Mouse (Mus musculus) spleen, adult 2 months (tissue): ENCODE measurements around the gene Cdh13. TPM values are rescaled to one million over a fixed set of nuclear protein-coding genes. Genes with fewer than 3 reads are reported as not detected.

Experiments
- DNase-seq, 2 experiments: peaks; one replicate each; pipeline versions ENCODE4 v3.0.0 to v3.0.0-alpha.2; 2012 to 2021; ENCODE audit warnings: low spot score in 2 of 2, low read depth in 1 of 2
- H3K27ac ChIP-seq: fragments of 200-500 bp; 2 replicates; pipeline ENCODE4 v1.5.1; 2012; ENCODE audit warnings: low read length, inconsistent platforms; ENCODE audit not compliant: insufficient read depth
- H3K27me3 ChIP-seq: fragments of 200-500 bp; 2 replicates; pipeline ENCODE4 v1.6.1; 2012; ENCODE audit warnings: mild to moderate bottlenecking, moderate library complexity, low read length, inconsistent platforms; ENCODE audit not compliant: control insufficient read depth, insufficient read depth
- H3K36me3 ChIP-seq: fragments of 200-500 bp; 2 replicates; pipeline ENCODE4 v1.6.1; 2012; ENCODE audit warnings: mild to moderate bottlenecking, low read length, inconsistent platforms; ENCODE audit not compliant: control insufficient read depth, insufficient read depth
- H3K4me1 ChIP-seq: fragments of 200-500 bp; 2 replicates; pipeline ENCODE4 v1.6.1; 2011; ENCODE audit warnings: inconsistent platforms; ENCODE audit not compliant: control insufficient read depth, insufficient read depth, insufficient read length
- H3K4me3 ChIP-seq: fragments of 200-500 bp; 2 replicates; pipeline ENCODE4 v1.5.1; 2011; ENCODE audit warnings: mild to moderate bottlenecking, inconsistent platforms; ENCODE audit not compliant: insufficient read depth, insufficient read length; ENCODE audit errors: extremely low read depth
- CTCF ChIP-seq: fragments of 200-500 bp; IDR thresholded peaks from 2 replicates; pipeline ENCODE4 v1.5.1; 2011; ENCODE audit warnings: mild to moderate bottlenecking, inconsistent platforms; ENCODE audit not compliant: insufficient read depth, insufficient read length, insufficient replicate concordance; ENCODE audit errors: extremely low read depth
- POLR2A ChIP-seq: fragments of 200-500 bp; IDR thresholded peaks from 2 replicates; pipeline ENCODE4 v1.6.1; 2011; ENCODE audit warnings: low read depth, low read length, inconsistent platforms
- WGBS: fragments of 180-500 bp; shearing (Covaris S2); methylation state at CpG from one replicate; pipeline ENCODE4 v1.1.7; 2018; 5-methylcytosine and 5-hydroxymethylcytosine counted together
- polyA plus RNA-seq: library from polyadenylated mRNA; depleted of rRNA; stranded (reverse); fragments of >200 nt; gene quantifications from 2 replicates; pipeline ENCODE4 v1.2.3, GENCODE M21; 2012

Gene Cdh13
- polyA plus RNA-seq, 1 experiment, result 0.50 TPM

DNA sequence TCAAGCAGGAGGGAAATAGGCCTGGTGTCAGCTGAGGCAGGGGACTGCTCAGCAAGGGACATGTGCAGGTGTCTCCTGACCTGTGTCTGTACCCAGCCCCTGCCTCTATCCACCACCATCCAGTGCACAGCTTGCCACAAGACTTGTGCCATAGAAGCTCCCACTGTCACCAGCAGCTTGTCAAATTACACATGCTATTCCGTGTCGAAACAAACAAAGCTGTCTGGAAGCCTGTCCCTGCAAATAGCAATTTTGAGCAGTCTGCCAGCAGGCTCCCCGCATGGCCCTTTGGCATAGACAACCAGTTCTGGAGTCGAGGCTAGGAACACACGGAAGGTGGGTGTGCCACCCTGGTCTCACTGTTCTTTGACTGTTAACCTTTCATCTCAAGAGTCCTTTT lies 875.1 kb downstream of the Cdh13 start:
- no peaks in the 10 kb centered on the region for H3K36me3 ChIP-seq
- no peak overlapping the region for H3K4me3 ChIP-seq
- H3K4me1 ChIP-seq, result no peaks in the 10 kb centered on the region
- no peak for DNase-seq
- H3K27me3 ChIP-seq, result no peaks in the 10 kb centered on the region
- TF ChIP-seq CTCF (no peak), POLR2A (no peak)
- 89% methylated on average over 5 of the region's 5 CpGs for WGBS
- no peak overlapping the region for H3K27ac ChIP-seq

DNA sequence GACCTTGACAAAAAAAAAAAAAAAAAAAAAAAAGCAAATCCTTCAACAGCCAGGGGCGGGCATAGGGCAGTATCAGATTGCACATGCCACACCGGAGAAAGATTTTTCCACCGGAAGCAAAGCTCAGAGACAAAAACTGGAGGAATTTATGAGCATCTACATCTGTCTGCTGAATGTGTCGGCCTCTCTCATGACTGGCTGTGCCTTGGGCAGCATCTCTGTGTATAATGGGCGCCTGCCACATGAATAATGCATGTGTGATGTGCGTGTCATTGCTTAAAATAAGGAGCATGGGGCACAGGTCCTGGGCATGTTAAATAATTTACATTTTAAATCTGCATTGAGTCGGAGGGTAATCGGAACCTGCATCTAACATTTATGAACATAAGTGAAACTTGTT lies 876.3 kb downstream of the Cdh13 start:
- TF ChIP-seq POLR2A (no peak), CTCF (no peak)
- Histone ChIP-seq H3K36me3 (no peaks in the 10 kb centered on the region), H3K27ac (no peak overlapping the region), H3K4me1 (no peaks in the 10 kb centered on the region), H3K4me3 (no peak overlapping the region), H3K27me3 (no peaks in the 10 kb centered on the region)
- 77% methylated on average over 8 of the region's 8 CpGs for WGBS
- DNase-seq, result no peak

DNA sequence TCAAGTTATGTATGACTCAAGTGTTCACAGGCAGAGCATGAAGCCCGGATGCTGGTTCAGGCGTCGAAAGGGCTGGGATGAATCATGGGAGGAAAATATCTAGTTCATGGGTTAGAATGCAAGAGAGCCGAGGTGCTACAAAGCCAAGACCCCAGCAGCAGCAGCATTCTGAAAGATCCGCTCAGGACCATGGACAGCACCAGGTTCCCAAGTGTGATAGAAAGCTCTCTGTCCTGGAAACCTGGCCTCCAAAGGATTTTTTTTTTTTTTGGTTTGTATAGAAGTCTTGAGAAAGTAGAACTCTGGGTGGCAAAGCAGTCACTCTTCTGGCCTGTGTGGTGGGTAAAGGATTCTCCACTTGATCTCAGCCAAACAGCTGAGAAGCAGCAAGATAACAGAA lies 880.5 kb downstream of the Cdh13 start:
- Histone ChIP-seq H3K4me3 (no peak overlapping the region), H3K4me1 (no peaks in the 10 kb centered on the region), H3K27me3 (no peaks in the 10 kb centered on the region), H3K27ac (no peak overlapping the region), H3K36me3 (no peaks in the 10 kb centered on the region)
- no peak for DNase-seq
- TF ChIP-seq POLR2A (no peak), CTCF (no peak)
- 63% methylated on average over 5 of the region's 5 CpGs for WGBS

DNA sequence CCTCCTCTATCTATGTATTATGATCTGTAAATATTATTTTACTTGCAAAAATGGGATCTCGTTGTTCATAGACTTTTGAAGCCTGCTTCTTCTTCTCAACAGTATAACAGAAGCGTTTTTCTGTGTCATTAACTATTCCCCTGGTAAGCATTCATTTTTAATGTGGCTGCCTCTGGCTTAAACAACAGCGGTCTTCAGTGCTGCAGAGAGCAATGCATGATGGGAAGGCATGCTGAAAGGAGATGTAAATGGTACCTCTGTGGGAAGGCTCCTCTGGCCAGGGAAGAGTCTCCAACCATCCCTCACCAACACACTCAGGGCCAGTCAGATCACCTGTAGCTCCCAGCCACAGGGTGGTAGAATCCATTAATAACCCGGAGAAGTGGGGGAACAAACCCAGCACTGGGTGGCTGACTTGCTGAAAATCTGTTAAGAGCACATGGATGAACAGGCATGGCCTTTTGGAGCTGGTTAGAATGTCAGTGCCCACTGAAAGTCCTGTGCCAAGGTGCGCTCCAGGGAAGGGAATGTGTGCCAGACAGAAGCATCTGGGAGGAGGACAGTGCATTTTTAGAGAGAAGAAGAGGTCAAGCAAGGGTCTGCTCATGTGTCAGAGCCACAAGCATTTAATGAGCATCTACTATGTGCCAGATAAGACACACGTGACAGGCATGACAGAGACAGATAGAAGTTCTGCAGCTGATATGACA lies 893.8 kb downstream of the Cdh13 start:
- Histone ChIP-seq H3K4me3 (no peak overlapping the region), H3K36me3 (no peaks in the 10 kb centered on the region), H3K27ac (no peak overlapping the region), H3K4me1 (no peaks in the 10 kb centered on the region), H3K27me3 (no peaks in the 10 kb centered on the region)
- WGBS, result 78% methylated on average over 6 of the region's 6 CpGs
- TF ChIP-seq POLR2A (no peak), CTCF (no peak)
- DNase-seq, result no peak

DNA sequence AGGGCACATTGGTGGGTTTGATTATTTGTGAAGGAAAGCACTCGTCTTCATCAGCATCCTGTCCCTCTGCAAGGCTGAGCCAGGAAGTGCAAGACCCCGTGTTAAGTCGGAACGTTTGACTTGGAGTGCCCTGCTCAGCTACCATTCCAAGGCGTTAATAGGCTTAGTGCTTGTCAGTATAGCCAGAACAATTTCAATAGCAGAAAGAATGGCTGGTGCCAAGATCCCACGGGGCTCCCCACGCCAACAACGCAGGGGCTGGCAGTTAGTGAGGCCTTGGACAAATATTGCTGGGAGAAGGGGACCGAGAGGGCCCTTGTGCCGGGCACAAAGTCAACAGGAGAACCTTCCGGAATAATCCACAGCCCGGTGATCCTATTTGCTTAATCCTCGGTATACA lies 897.1 kb downstream of the Cdh13 start:
- 69% methylated on average over 13 of the region's 13 CpGs for WGBS
- H3K4me3 ChIP-seq, result no peak overlapping the region
- no peaks in the 10 kb centered on the region for H3K4me1 ChIP-seq
- DNase-seq, result no peak
- H3K27ac ChIP-seq, result no peak overlapping the region
- no peaks in the 10 kb centered on the region for H3K27me3 ChIP-seq
- TF ChIP-seq CTCF (no peak), POLR2A (no peak)
- no peaks in the 10 kb centered on the region for H3K36me3 ChIP-seq

DNA sequence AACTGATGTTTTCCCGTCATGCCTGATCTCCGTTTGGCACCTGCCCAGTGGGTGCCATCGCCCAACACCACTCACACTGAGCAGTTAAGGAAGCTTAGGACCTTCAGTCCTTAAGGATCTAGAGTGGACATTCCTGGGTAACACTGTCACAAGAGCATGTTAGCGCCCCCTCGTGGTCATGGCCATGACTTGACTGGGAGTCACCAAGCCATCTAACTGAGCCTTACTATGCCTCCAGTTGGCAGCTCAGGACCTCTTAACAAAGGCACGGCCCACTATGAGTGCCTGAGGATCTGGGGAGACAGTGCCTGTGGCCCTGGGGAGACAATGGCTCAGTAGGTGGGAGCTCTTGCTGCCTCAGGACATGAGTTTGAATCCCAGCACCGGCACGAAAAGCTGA lies 912.2 kb downstream of the Cdh13 start:
- Histone ChIP-seq H3K4me3 (no peak overlapping the region), H3K27me3 (no peaks in the 10 kb centered on the region), H3K27ac (no peak overlapping the region), H3K36me3 (no peaks in the 10 kb centered on the region), H3K4me1 (no peaks in the 10 kb centered on the region)
- 66% methylated on average over 8 of the region's 8 CpGs for WGBS
- DNase-seq, result no peak
- TF ChIP-seq POLR2A (no peak), CTCF (no peak)

DNA sequence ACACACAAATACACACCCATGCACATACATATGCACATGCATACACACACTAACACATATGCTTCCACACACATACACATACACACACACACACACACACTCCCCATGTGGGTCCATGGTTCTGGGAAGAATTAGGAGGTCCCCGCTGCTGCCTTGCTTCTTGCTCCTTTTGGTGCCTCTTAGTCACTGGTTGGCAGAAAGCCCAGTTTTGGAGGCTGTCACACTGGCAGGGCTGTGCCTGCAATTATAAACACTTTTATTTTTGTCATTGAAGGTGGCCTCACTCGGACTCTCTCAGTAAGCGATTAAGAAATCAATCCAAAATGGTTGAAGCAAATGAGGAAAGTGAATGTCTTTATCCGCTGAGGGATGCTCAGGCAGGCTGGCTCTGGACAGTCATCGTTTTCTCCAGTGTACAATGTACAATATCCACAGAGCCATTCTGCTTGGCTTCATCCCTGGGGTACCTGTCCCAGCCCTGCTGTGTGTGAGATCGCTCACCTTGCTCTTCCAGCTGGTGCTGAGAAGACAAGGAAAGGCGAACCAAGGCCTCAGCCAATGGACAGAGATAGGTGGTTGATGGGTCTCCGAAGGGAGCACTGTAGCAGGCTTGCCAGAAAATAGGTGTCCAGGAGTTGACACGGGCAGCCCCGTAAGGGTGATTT lies 913.1 kb downstream of the Cdh13 start:
- no peak overlapping the region for H3K4me3 ChIP-seq
- WGBS, result 83% methylated on average over 10 of the region's 10 CpGs
- DNase-seq, result no peak
- H3K27me3 ChIP-seq, result no peaks in the 10 kb centered on the region
- TF ChIP-seq CTCF (no peak), POLR2A (no peak)
- H3K36me3 ChIP-seq, result no peaks in the 10 kb centered on the region
- no peaks in the 10 kb centered on the region for H3K4me1 ChIP-seq
- no peak overlapping the region for H3K27ac ChIP-seq

DNA sequence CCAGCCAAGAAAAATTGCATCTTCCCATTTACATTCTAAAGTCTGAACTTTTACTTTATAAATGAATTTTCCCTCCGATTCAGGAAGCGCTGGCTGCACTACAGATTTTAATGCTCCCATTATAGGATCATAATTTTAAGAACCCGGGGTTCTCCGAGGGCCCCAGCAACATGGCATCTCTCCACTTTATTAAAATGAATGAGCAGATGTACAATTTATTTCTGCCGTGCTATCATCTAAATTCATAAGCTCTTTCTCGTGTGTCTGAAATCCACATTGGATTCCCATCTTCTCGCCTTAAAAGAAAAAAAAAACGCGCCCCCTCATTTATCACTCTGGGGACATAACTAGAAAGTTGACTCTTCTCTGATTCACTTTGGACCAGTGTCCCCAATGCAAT lies 925.0 kb downstream of the Cdh13 start:
- Histone ChIP-seq H3K27me3 (no peaks in the 10 kb centered on the region), H3K4me1 (no peaks in the 10 kb centered on the region), H3K4me3 (no peak overlapping the region), H3K27ac (no peak overlapping the region), H3K36me3 (no peaks in the 10 kb centered on the region)
- 89% methylated on average over 9 of the region's 9 CpGs for WGBS
- DNase-seq, result no peak
- TF ChIP-seq CTCF (no peak), POLR2A (no peak)
